ENCODE assay signal across 9 mouse cellular contexts in the genomic region with DNA sequence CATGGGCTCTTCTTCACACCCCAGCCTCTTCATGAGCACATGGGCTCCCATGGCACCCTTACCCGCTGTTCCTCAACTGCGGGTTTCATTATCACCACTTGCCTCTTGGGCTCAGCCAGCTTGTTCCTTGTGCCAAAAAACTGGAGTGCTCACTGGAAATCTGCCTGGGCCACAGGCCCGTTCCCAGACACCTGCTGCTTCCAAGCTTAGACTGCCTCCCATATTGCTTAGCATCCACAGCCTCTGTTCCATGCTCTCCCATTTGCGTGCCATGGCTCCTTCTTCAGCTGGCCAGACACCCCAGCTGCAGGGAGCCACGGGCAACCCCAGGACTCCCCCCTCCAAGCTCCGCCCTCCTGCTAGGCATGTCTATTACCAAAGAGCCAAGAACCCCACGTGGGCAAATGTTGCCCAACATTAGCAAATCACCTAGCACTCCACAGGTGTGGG.
DNase-seq lines count a peak whose midpoint lies in the region; ATAC-seq and TF ChIP-seq lines count a peak whose summit lies in the region.
"Had no signal": no experiment of that assay in that cellular context is flagged by ENCODE, and none has a peak within 500 bp of the region (broad histone marks: within the 10 kb centered on the region; RNA-seq: fewer than 3 reads in every experiment).

No protein-coding gene starts in this region.

- no peak overlapping the region for H3K4me2 ChIP-seq in hindbrain, embryonic 12.5 days (replicated peaks)
- H3K4me2 ChIP-seq in hindbrain, embryonic 14.5 days (replicated peaks): no peak overlapping the region
- H3K4me2 ChIP-seq in heart, embryonic 11.5 days: no peak overlapping the region
- H3K4me2 ChIP-seq in liver, embryonic 16.5 days (ENCODE audit: low read depth, low read length): peak overlapping the region; percentile 40

- DNase-seq in hindbrain, embryonic 14.5 days (ENCODE audit: low spot score): no peak
- peak; percentile 83 to 89 for DNase-seq in cerebellum, adult 2 months
- DNase-seq in urinary bladder, postnatal 4 days (ENCODE audit: low spot score in 2 of 2): no peak
- DNase-seq in ovary, postnatal 14 days (ENCODE audit: low spot score): no peak
- no peak for DNase-seq in kidney, postnatal 10 days

- H3K4me3 ChIP-seq in hindbrain, embryonic 12.5 days: no peak overlapping the region
- no peak overlapping the region for H3K4me3 ChIP-seq in hindbrain, embryonic 14.5 days (replicated peaks; ENCODE audit: low read length)
- H3K4me3 ChIP-seq in cerebellum, adult 2 months (replicated peaks; ENCODE audit: insufficient read depth, low read depth, low read length): no peak overlapping the region
- H3K4me3 ChIP-seq in heart, embryonic 11.5 days (ENCODE audit: low read depth, low read length): no peak overlapping the region
- no peak overlapping the region for H3K4me3 ChIP-seq in liver, embryonic 16.5 days (ENCODE audit: low read depth, low read length)
- H3K4me3 ChIP-seq: left cerebral cortex, adult 2 months had no signal

- peak overlapping the region; percentile 9; the same call in 1 of the 2 replicates for H3K27ac ChIP-seq in hindbrain, embryonic 12.5 days
- H3K27ac ChIP-seq in hindbrain, embryonic 14.5 days: no peak overlapping the region
- peak overlapping the region; percentile 7; the same call in 1 of the 2 replicates for H3K27ac ChIP-seq in cerebellum, adult 2 months (ENCODE audit: insufficient read depth, low read length)
- H3K27ac ChIP-seq in heart, embryonic 11.5 days (ENCODE audit: low read depth, low read length): peak overlapping the region; percentile 42; the same call in 1 of the 2 replicates
- H3K27ac ChIP-seq in liver, embryonic 16.5 days (ENCODE audit: low read length): peak overlapping the region; percentile 74
- H3K27ac ChIP-seq: left cerebral cortex, adult 2 months had no signal

- TF ChIP-seq POLR2A in cerebellum, adult 2 months (IDR thresholded peaks at IDR 0.05; ENCODE audit: borderline replicate concordance, insufficient read depth, low read length): no peak

- H3K9me3 ChIP-seq in hindbrain, embryonic 12.5 days (replicated peaks): no peaks in the 10 kb centered on the region
- no peaks in the 10 kb centered on the region for H3K9me3 ChIP-seq in hindbrain, embryonic 14.5 days (ENCODE audit: control insufficient read depth, low read length)
- no peaks in the 10 kb centered on the region for H3K9me3 ChIP-seq in heart, embryonic 11.5 days (replicated peaks; ENCODE audit: control insufficient read depth, low read length)
- H3K9me3 ChIP-seq in liver, embryonic 16.5 days (replicated peaks; ENCODE audit: control insufficient read depth, low read length): no peaks in the 10 kb centered on the region

- H3K27me3 ChIP-seq in hindbrain, embryonic 12.5 days: no peaks in the 10 kb centered on the region; the same call in 1 of the 2 replicates
- H3K27me3 ChIP-seq in hindbrain, embryonic 14.5 days (ENCODE audit: control insufficient read depth, insufficient read depth, low read length): no peaks in the 10 kb centered on the region
- H3K27me3 ChIP-seq in cerebellum, adult 2 months (ENCODE audit: control insufficient read depth, insufficient read depth, low read length): no peaks in the 10 kb centered on the region
- H3K27me3 ChIP-seq in heart, embryonic 11.5 days (ENCODE audit: control insufficient read depth, insufficient read depth, low read length): no peaks in the 10 kb centered on the region
- no peaks in the 10 kb centered on the region for H3K27me3 ChIP-seq in liver, embryonic 16.5 days (ENCODE audit: control insufficient read depth, insufficient read depth, low read depth, low read length)

- ATAC-seq in hindbrain, embryonic 12.5 days (ENCODE audit: low FRiP score): no peak
- ATAC-seq in hindbrain, embryonic 14.5 days (ENCODE audit: low FRiP score): no peak
- no peak for ATAC-seq in heart, embryonic 11.5 days (replicated peaks; ENCODE audit: insufficient number of reproducible peaks, low FRiP score, low TSS enrichment)
- ATAC-seq in liver, embryonic 16.5 days (ENCODE audit: low read depth): no peak

- no peak overlapping the region for H3K9ac ChIP-seq in hindbrain, embryonic 12.5 days
- no peak overlapping the region for H3K9ac ChIP-seq in hindbrain, embryonic 14.5 days
- H3K9ac ChIP-seq in heart, embryonic 11.5 days (ENCODE audit: low read depth, low read length): no peak overlapping the region
- H3K9ac ChIP-seq in liver, embryonic 16.5 days (ENCODE audit: low read depth, low read length): peak overlapping the region; percentile 25; the same call in 1 of the 2 replicates

- 69% methylated on average over 7 of the region's 7 CpGs for WGBS in hindbrain, embryonic 12.5 days
- WGBS in hindbrain, embryonic 14.5 days: 59% methylated on average over 7 of the region's 7 CpGs
- 4% methylated on average over 7 of the region's 7 CpGs for WGBS in cerebellum, adult 2 months
- 59% methylated on average over 7 of the region's 7 CpGs for WGBS in heart, embryonic 11.5 days (ENCODE audit: insufficient replicate concordance)
- 45% methylated on average over 7 of the region's 7 CpGs for WGBS in liver, embryonic 16.5 days (ENCODE audit: insufficient replicate concordance)

- no peaks in the 10 kb centered on the region for H3K36me3 ChIP-seq in hindbrain, embryonic 12.5 days
- H3K36me3 ChIP-seq in hindbrain, embryonic 14.5 days (replicated peaks; ENCODE audit: control insufficient read depth, insufficient read depth): no peaks in the 10 kb centered on the region; the same call in 1 of the 2 replicates
- H3K36me3 ChIP-seq in heart, embryonic 11.5 days (ENCODE audit: control insufficient read depth, insufficient read depth, low read length): no peaks in the 10 kb centered on the region
- no peaks in the 10 kb centered on the region for H3K36me3 ChIP-seq in liver, embryonic 16.5 days (ENCODE audit: control insufficient read depth, insufficient read depth)

- H3K4me1 ChIP-seq in hindbrain, embryonic 12.5 days: peaks cover 33% of the 10 kb centered on the region
- H3K4me1 ChIP-seq in hindbrain, embryonic 14.5 days (replicated peaks; ENCODE audit: control insufficient read depth, insufficient read depth, low read length): peaks cover 25% of the 10 kb centered on the region
- peaks cover 55% of the 10 kb centered on the region for H3K4me1 ChIP-seq in cerebellum, adult 2 months (ENCODE audit: control insufficient read depth, insufficient read depth, low read length)
- peaks cover 65% of the 10 kb centered on the region for H3K4me1 ChIP-seq in heart, embryonic 11.5 days (ENCODE audit: control insufficient read depth, insufficient read depth, low read length)
- H3K4me1 ChIP-seq in liver, embryonic 16.5 days (ENCODE audit: control insufficient read depth, low read depth, low read length): peaks cover 27% of the 10 kb centered on the region

- TF ChIP-seq CTCF in cerebellum, adult 2 months (IDR thresholded peaks at IDR 0.05; ENCODE audit: borderline replicate concordance, insufficient read depth, low read depth, low read length): no peak

Comparison
In these comparisons a context has a peak if more than half of its experiments do, and no peak if none do; other contexts are left out.
1. DNase-seq: peak in cerebellum, adult 2 months (2 of 2); none in hindbrain, embryonic 14.5 days (single experiment), urinary bladder, postnatal 4 days (0 of 2), ovary, postnatal 14 days (single experiment) and kidney, postnatal 10 days (single experiment).